Mouse (Mus musculus) embryonic facial prominence, embryonic 14.5 days (tissue): Measurements from ENCODE around the gene Pfdn6. TPM values are rescaled to one million over a fixed set of nuclear protein-coding genes. Genes with fewer than 3 reads are reported as not detected.
"Not testable (repeated sequence)": the region's sequence is repeated elsewhere in the genome, so short reads cannot be mapped to it uniquely, and the experiment has no call there.

Experiments
- ATAC-seq: fragments of 200-750 bp; cut with Nextera tagmentation; 2 replicates; pipeline ENCODE4 v1.8.0; 2017; ENCODE audit warnings: low read depth, moderate number of reproducible peaks, moderate TSS enrichment
- DNase-seq: peaks from one replicate; pipeline ENCODE4 v3.0.0-alpha.2; 2015; ENCODE audit warnings: low spot score
- H3K27ac ChIP-seq: fragments of 300-500 bp; sonication (generic); replicated peaks from 2 replicates; pipeline ENCODE4 v1.5.1; 2014; ENCODE audit warnings: low read depth, mild to moderate bottlenecking, low read length, moderate library complexity
- H3K27me3 ChIP-seq: fragments of 300-500 bp; sonication (generic); replicated peaks from 2 replicates; pipeline ENCODE4 v1.6.1; 2014; ENCODE audit warnings: low read length; ENCODE audit not compliant: control insufficient read depth, insufficient read depth
- H3K36me3 ChIP-seq: fragments of 300-500 bp; sonication (generic); 2 replicates; pipeline ENCODE4 v1.6.1; 2014; ENCODE audit warnings: low read length, mixed read lengths; ENCODE audit not compliant: control insufficient read depth, insufficient read depth
- H3K4me1 ChIP-seq: fragments of 300-500 bp; sonication (generic); 2 replicates; pipeline ENCODE4 v1.6.1; 2014; ENCODE audit warnings: antibody characterized with exemption, low read length; ENCODE audit not compliant: control insufficient read depth, insufficient read depth
- H3K4me2 ChIP-seq: fragments of 300-500 bp; sonication (generic); 2 replicates; pipeline ENCODE4 v1.6.1; 2014; ENCODE audit warnings: low read depth, mild to moderate bottlenecking, low read length, moderate library complexity, mixed read lengths
- H3K4me3 ChIP-seq: fragments of 300-500 bp; sonication (generic); 2 replicates; pipeline ENCODE4 v1.5.1; 2014; ENCODE audit warnings: low read depth, mild to moderate bottlenecking, low read length
- H3K9ac ChIP-seq: fragments of 300-500 bp; sonication (generic); 2 replicates; pipeline ENCODE4 v1.6.1; 2014; ENCODE audit warnings: low read depth, mild to moderate bottlenecking, low read length, moderate library complexity, mixed read lengths
- H3K9me3 ChIP-seq: fragments of 300-500 bp; sonication (generic); 2 replicates; pipeline ENCODE4 v1.6.1; 2016; ENCODE audit warnings: low read length; ENCODE audit not compliant: control insufficient read depth
- WGBS: fragments of 180-500 bp; shearing (Covaris S2); extraction: QIAGEN DNeasy Blood & Tissue Kit; methylation state at CpG from one replicate; pipeline ENCODE4 v1.1.7; 2014; 5-methylcytosine and 5-hydroxymethylcytosine counted together
- polyA plus RNA-seq: library from polyadenylated mRNA; unstranded; fragments of >200 nt; fragmentation: Nextera tagmentation; extraction: Ambion mirVana; gene quantifications from 2 replicates; pipeline ENCODE4 v1.2.1, GENCODE M21; 2014

Pfdn6 gene
- polyA plus RNA-seq, 1 experiment from 2014 or later: 124 TPM

- H3K4me3 ChIP-seq: peak overlapping the region; percentile 99; the same call in 1 of the 2 replicates
- 82% methylated on average over 3 of the region's 3 CpGs for WGBS
- DNase-seq (no peak), ATAC-seq (no peak)
- H3K9ac ChIP-seq: peak overlapping the region; percentile 98; the same call in 1 of the 2 replicates
- no peak overlapping the region for H3K27ac ChIP-seq
- H3K9me3 ChIP-seq: no peaks in the 10 kb centered on the region
- H3K4me2 ChIP-seq: peak overlapping the region; percentile 80
- H3K36me3 ChIP-seq: peaks cover 52% of the 10 kb centered on the region
- H3K4me1 ChIP-seq: peaks cover 30% of the 10 kb centered on the region
- no peaks in the 10 kb centered on the region for H3K27me3 ChIP-seq
These were observed 13.2 kb upstream of the Pfdn6 start for GRCm38 (mm10) chr17:33953310-33953709.

- Histone ChIP-seq H3K4me2 (peak overlapping the region; percentile 80), H3K27ac (0 out of 2 replicates have a peak overlapping the region, but pooled peaks have one; percentile 8), H3K4me3 (0 out of 2 replicates have a peak overlapping the region, but pooled peaks have one; percentile 0), H3K36me3 (peaks cover 51% of the 10 kb centered on the region), H3K9me3 (no peaks in the 10 kb centered on the region), H3K27me3 (no peaks in the 10 kb centered on the region), H3K9ac (peak overlapping the region; percentile 98), H3K4me1 (peaks cover 30% of the 10 kb centered on the region)
- ATAC-seq (no peak), DNase-seq (no peak)
- WGBS: 85% methylated on average over 4 of the region's 4 CpGs
These were observed 12.7 kb upstream of the Pfdn6 start for GRCm38 (mm10) chr17:33952879-33953278.

GRCm38 (mm10) chr17:33952015-33952414, 11.9 kb upstream of the Pfdn6 start:
- peak overlapping the region; percentile 70 for H3K9ac ChIP-seq
- 86% methylated on average over 13 of the region's 13 CpGs for WGBS

DNA sequence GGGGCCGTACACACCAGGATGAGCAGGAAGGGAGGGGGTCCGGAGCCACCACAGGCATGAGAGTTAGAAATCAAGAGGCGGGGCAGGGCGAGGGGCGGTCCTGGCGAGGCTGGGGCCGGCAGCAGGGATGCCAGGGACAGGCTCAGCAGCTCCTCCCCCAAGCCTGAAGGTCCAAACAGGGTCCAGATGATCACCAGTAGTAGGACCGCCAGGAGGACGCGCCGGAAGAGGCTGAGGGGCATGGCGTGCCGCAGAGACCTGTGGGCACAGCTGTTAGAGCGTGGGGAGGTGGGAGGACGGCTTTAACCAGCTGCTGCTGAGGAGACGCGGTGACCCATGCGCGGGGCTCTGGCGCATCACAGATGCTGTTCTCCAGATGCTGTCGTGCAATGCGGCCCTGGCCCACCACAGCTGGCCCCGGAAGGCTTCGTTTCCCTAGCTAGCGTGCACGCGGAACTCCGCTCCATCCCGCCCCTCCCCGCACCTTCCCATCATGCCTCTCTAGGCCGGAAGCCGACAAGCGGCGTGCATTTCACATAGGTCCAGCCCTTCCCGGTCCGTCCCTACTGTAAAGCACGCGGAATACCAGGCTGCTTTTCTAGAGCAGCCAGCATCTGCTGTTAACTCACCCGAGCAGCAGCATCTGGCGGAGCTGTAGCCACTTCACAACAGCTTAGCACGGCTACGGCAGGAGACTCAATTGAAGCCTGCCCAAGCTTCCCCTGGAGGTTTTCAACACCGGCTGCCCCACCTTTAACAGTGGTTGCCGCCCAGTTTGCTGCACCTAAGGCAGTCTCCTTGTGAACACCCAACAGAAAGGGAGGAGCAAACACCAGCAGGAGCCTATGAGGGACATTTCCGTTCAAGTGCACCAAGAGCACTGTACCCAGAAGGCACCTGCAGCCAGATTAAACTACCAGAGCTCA, 11.1 kb upstream of the Pfdn6 start, which contains the start of gene B3galt4:
TSS of gene B3galt4 (minus strand) at position 468 of the 926 bp plus-strand sequence.
- H3K4me1 ChIP-seq: peaks cover 26% of the 10 kb centered on the region
- H3K9ac ChIP-seq: peak within 1 kb of the TSS; percentile 70
- no peaks in the 10 kb centered on the region for H3K9me3 ChIP-seq
- peak within 1 kb of the TSS; percentile 46 for H3K4me3 ChIP-seq
- 2% methylated on average over 29 of the region's 45 CpGs for WGBS
- ATAC-seq (peak; percentile 81), DNase-seq (peak; percentile 95)
- H3K36me3 ChIP-seq: peaks cover 56% of the 10 kb centered on the region
- H3K4me2 ChIP-seq: peak within 1 kb of the TSS; percentile 80
- peak within 1 kb of the TSS; percentile 88 for H3K27ac ChIP-seq
- H3K27me3 ChIP-seq: no peaks in the 10 kb centered on the region

More at GRCm38 (mm10) chr17:33952015-33952414, 11.9 kb upstream of the Pfdn6 start:
- not testable (repeated sequence) for H3K9me3 ChIP-seq, DNase-seq, H3K27me3 ChIP-seq, H3K27ac ChIP-seq, ATAC-seq
- H3K4me3 ChIP-seq: peak overlapping the region; percentile 46
- peaks cover 30% of the 10 kb centered on the region for H3K4me1 ChIP-seq
- H3K4me2 ChIP-seq: peak overlapping the region; percentile 80
- peaks cover 50% of the 10 kb centered on the region for H3K36me3 ChIP-seq

GRCm38 (mm10) chr17:33950131-33950625, 10.0 kb upstream of the Pfdn6 start:
- H3K9me3 ChIP-seq: no peaks in the 10 kb centered on the region
- peaks cover 26% of the 10 kb centered on the region for H3K4me1 ChIP-seq
- H3K27ac ChIP-seq: peak overlapping the region; percentile 88
- H3K4me3 ChIP-seq: peak overlapping the region; percentile 46
- H3K9ac ChIP-seq: peak overlapping the region; percentile 70
- peaks cover 61% of the 10 kb centered on the region for H3K36me3 ChIP-seq
- no peak for ATAC-seq
- H3K4me2 ChIP-seq: peak overlapping the region; percentile 80
- DNase-seq: no peak
- no peaks in the 10 kb centered on the region for H3K27me3 ChIP-seq
- 70% methylated on average over 10 of the region's 10 CpGs for WGBS

- ATAC-seq (no peak), DNase-seq (no peak)
- H3K9ac ChIP-seq: no peak overlapping the region
- H3K27me3 ChIP-seq: no peaks in the 10 kb centered on the region
- peaks cover 67% of the 10 kb centered on the region for H3K36me3 ChIP-seq
- no peak overlapping the region for H3K4me2 ChIP-seq
- no peaks in the 10 kb centered on the region for H3K9me3 ChIP-seq
- 90% methylated on average over 19 of the region's 19 CpGs for WGBS
- H3K4me1 ChIP-seq: peaks cover 20% of the 10 kb centered on the region
- H3K4me3 ChIP-seq: no peak overlapping the region
- H3K27ac ChIP-seq: no peak overlapping the region
These were observed 8.9 kb upstream of the Pfdn6 start for GRCm38 (mm10) chr17:33948905-33949537.

DNA sequence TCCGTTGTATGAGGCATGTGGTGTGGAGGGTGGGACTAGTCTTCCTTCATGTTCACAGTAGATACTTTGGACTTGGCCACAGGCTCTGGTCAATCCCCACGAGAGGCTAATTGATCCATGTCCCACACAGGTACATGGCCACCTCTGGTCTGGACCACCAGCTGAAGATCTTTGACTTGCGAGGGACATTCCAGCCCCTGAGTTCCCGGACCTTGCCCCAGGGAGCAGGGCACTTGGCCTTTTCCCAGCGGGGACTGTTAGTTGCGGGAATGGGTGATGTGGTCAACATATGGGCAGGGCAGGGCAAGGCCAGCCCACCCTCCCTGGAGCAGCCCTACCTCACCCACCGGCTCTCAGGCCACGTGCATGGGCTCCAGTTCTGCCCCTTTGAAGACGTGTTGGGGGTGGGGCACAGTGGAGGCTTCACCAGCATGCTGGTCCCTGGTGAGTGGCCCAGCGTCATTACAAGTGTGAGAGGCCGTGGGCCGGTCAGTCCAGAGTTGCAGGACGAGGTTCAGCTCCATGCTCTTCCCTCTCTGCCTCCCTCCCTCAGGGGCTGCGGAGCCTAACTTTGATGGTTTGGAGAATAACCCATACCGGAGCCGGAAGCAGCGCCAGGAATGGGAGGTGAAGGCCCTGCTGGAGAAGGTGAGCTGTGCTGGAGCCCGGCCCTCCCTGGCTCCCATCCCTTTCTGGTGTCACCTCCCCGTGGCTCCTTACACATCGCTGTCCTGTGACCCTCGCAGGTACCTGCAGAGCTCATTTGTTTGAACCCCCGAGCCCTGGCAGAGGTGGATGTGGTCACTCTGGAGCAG, 8.2 kb upstream of the Pfdn6 start:
- Histone ChIP-seq H3K4me1 (peaks cover 14% of the 10 kb centered on the region), H3K9me3 (no peaks in the 10 kb centered on the region), H3K27ac (no peak overlapping the region), H3K27me3 (no peaks in the 10 kb centered on the region), H3K4me2 (no peak overlapping the region), H3K4me3 (no peak overlapping the region), H3K9ac (no peak overlapping the region), H3K36me3 (peaks cover 67% of the 10 kb centered on the region)
- ATAC-seq (no peak), DNase-seq (no peak)
- WGBS: 82% methylated on average over 22 of the region's 22 CpGs
